Mouse (Mus musculus) E14TG2a.4 (cell line): ENCODE results near the gene Vmn2r22.
"Not testable (repeated sequence)": the region's sequence is repeated elsewhere in the genome, so short reads cannot be mapped to it uniquely, and the experiment has no call there.

Experiments
- CTCF ChIP-seq: conservative IDR thresholded peaks from 2 replicates; pipeline ENCODE4 v1.5.1; 2014; ENCODE audit warnings: low read length
- NANOG ChIP-seq: IDR thresholded peaks from 2 replicates; pipeline ENCODE4 v1.6.1; 2014; ENCODE audit warnings: borderline replicate concordance, low read length, mixed read lengths

- TF ChIP-seq CTCF, NANOG: not testable (repeated sequence)
Measured at GRCm38 (mm10) chr6:123639394-123639793, 11.1 kb downstream of the Vmn2r22 start.
